Mouse (Mus musculus): Measurements from ENCODE around the gene Gnat1. TPM values are rescaled to one million over a fixed set of nuclear protein-coding genes. Genes with fewer than 3 reads are reported as not detected.

Gene Gnat1
- polyA plus RNA-seq, 1 experiment from 2014 or later, result 1.3 TPM

Other genes starting within 250 kb of the Gnat1 start
- 45.7 and 46.0 TPM in 2 replicates for gene Tmem115, start 145.8 kb downstream of the Gnat1 start, polyA plus RNA-seq (2015; fragmentation: Nextera tagmentation; extraction: Ambion mirVana)
- gene Cyb561d2, start 137.5 kb downstream of the Gnat1 start, polyA plus RNA-seq (2015; fragmentation: Nextera tagmentation; extraction: Ambion mirVana), result 51.4 and 59.0 TPM in 2 replicates
- 75.8 and 78.6 TPM in 2 replicates for gene Nprl2, start 137.5 kb downstream of the Gnat1 start, polyA plus RNA-seq (2015; fragmentation: Nextera tagmentation; extraction: Ambion mirVana)
- gene Zmynd10, start 132.4 kb downstream of the Gnat1 start, polyA plus RNA-seq (2015; fragmentation: Nextera tagmentation; extraction: Ambion mirVana), result 3.3 and 4.4 TPM in 2 replicates
- 45.8 and 46.6 TPM in 2 replicates for gene Rassf1, start 128.2 kb downstream of the Gnat1 start, polyA plus RNA-seq (2015; fragmentation: Nextera tagmentation; extraction: Ambion mirVana)
- 125 and 134 TPM in 2 replicates for gene Tusc2, start 116.5 kb downstream of the Gnat1 start, polyA plus RNA-seq (2015; fragmentation: Nextera tagmentation; extraction: Ambion mirVana)
- 60.1 and 68.5 TPM in 2 replicates for gene Hyal2, start 111.8 kb downstream of the Gnat1 start, polyA plus RNA-seq (2015; fragmentation: Nextera tagmentation; extraction: Ambion mirVana)
- gene Hyal1, start 102.8 kb downstream of the Gnat1 start, polyA plus RNA-seq (2015; fragmentation: Nextera tagmentation; extraction: Ambion mirVana), result 6.4 and 8.3 TPM in 2 replicates
- 17.1 and 22.7 TPM in 2 replicates for gene Naa80, start 100.8 kb downstream of the Gnat1 start, polyA plus RNA-seq (2015; fragmentation: Nextera tagmentation; extraction: Ambion mirVana)
- 2.7 and 2.9 TPM in 2 replicates for gene Hyal3, start 98.9 kb downstream of the Gnat1 start, polyA plus RNA-seq (2015; fragmentation: Nextera tagmentation; extraction: Ambion mirVana)
- 13.5 and 16.9 TPM in 2 replicates for gene Ifrd2, start 92.1 kb downstream of the Gnat1 start, polyA plus RNA-seq (2015; fragmentation: Nextera tagmentation; extraction: Ambion mirVana)
- gene Sema3b, start 70.5 kb downstream of the Gnat1 start, polyA plus RNA-seq (2015; fragmentation: Nextera tagmentation; extraction: Ambion mirVana), result 5.6 and 7.0 TPM in 2 replicates
- gene Gnai2, start 44.3 kb downstream of the Gnat1 start, polyA plus RNA-seq (2015; fragmentation: Nextera tagmentation; extraction: Ambion mirVana), result 302 and 317 TPM in 2 replicates
- gene Slc38a3, start 10.2 kb downstream of the Gnat1 start, polyA plus RNA-seq (2015; fragmentation: Nextera tagmentation; extraction: Ambion mirVana), result 53.2 and 55.0 TPM in 2 replicates
- gene Sema3f, start 30.8 kb upstream of the Gnat1 start, polyA plus RNA-seq (2015; fragmentation: Nextera tagmentation; extraction: Ambion mirVana), result 10.0 and 13.0 TPM in 2 replicates
- 210 and 236 TPM in 2 replicates for gene Rbm5, start 91.3 kb upstream of the Gnat1 start, polyA plus RNA-seq (2015; fragmentation: Nextera tagmentation; extraction: Ambion mirVana)
- gene Rbm6, start 193.5 kb upstream of the Gnat1 start, polyA plus RNA-seq (2015; fragmentation: Nextera tagmentation; extraction: Ambion mirVana), result 83.1 and 89.7 TPM in 2 replicates
- gene Mon1a, start 208.4 kb upstream of the Gnat1 start, polyA plus RNA-seq (2015; fragmentation: Nextera tagmentation; extraction: Ambion mirVana), result 22.6 and 23.9 TPM in 2 replicates
- gene Mst1r, start 227.2 kb upstream of the Gnat1 start, polyA plus RNA-seq (2015; fragmentation: Nextera tagmentation; extraction: Ambion mirVana), result 1.3 and 3.0 TPM in 2 replicates
- gene Actl11, start 248.8 kb upstream of the Gnat1 start, polyA plus RNA-seq (2015; fragmentation: Nextera tagmentation; extraction: Ambion mirVana), result not detected in 2 replicates